Mouse (Mus musculus): Measurements from ENCODE around the gene Tln1. TPM values are rescaled to one million over a fixed set of nuclear protein-coding genes. Genes with fewer than 3 reads are reported as not detected.
A peak's percentile ranks its signal among the peaks of the same experiment; 100 is the strongest.

The Tln1 gene
- polyA plus RNA-seq, 1 experiment from 2014 or later, result 53.2 TPM

GRCm38 (mm10) chr4:43586411-43586810 is 23.9 kb upstream of the Tln1 start:
- Histone ChIP-seq H3K4me2 (replicated peaks) (no peak overlapping the region), H3K36me3 (peaks cover 25% of the 10 kb centered on the region), H3K4me3 (no peak overlapping the region), H3K9me3 (no peaks in the 10 kb centered on the region), H3K9ac (replicated peaks) (no peak overlapping the region), H3K27me3 (no peaks in the 10 kb centered on the region), H3K4me1 (no peaks in the 10 kb centered on the region), H3K27ac (replicated peaks) (no peak overlapping the region)
- peak; percentile 36; the same call in 1 of the 2 replicates for ATAC-seq (replicated peaks)
- WGBS, result 80% methylated on average over 8 of the region's 8 CpGs

GRCm38 (mm10) chr4:43585682-43586081 is 23.2 kb upstream of the Tln1 start:
- WGBS, result 66% methylated on average over 9 of the region's 10 CpGs
- no peaks in the 10 kb centered on the region for H3K27me3 ChIP-seq
- no peak overlapping the region for H3K4me3 ChIP-seq
- ATAC-seq (replicated peaks), result no peak
- peaks cover 30% of the 10 kb centered on the region for H3K36me3 ChIP-seq
- no peak overlapping the region for H3K27ac ChIP-seq (replicated peaks)
- no peaks in the 10 kb centered on the region for H3K9me3 ChIP-seq
- no peak overlapping the region for H3K9ac ChIP-seq (replicated peaks)
- no peak overlapping the region for H3K4me2 ChIP-seq (replicated peaks)
- H3K4me1 ChIP-seq, result no peaks in the 10 kb centered on the region

- Histone ChIP-seq H3K36me3 (peaks cover 30% of the 10 kb centered on the region), H3K27ac (replicated peaks) (no peak within 1 kb of the TSS), H3K9ac (replicated peaks) (no peak within 1 kb of the TSS), H3K9me3 (no peaks in the 10 kb centered on the region), H3K4me3 (no peak within 1 kb of the TSS), H3K27me3 (no peaks in the 10 kb centered on the region), H3K4me2 (replicated peaks) (no peak within 1 kb of the TSS), H3K4me1 (peaks cover 7% of the 10 kb centered on the region)
- ATAC-seq (replicated peaks), result no peak
- WGBS, result 64% methylated on average over 12 of the region's 12 CpGs
Measured at GRCm38 (mm10) chr4:43584444-43585416, 22.2 kb upstream of the Tln1 start, which contains the start of gene Msmp. TSS of gene Msmp (minus strand) at chr4:43584494.

GRCm38 (mm10) chr4:43583421-43583820 is 20.9 kb upstream of the Tln1 start:
- no peaks in the 10 kb centered on the region for H3K9me3 ChIP-seq
- peaks cover 30% of the 10 kb centered on the region for H3K36me3 ChIP-seq
- 85% methylated on average over 7 of the region's 7 CpGs for WGBS
- H3K4me2 ChIP-seq (replicated peaks), result no peak overlapping the region
- no peak overlapping the region for H3K4me3 ChIP-seq
- peaks cover 13% of the 10 kb centered on the region for H3K4me1 ChIP-seq
- no peak for ATAC-seq (replicated peaks)
- H3K27ac ChIP-seq (replicated peaks), result no peak overlapping the region
- H3K27me3 ChIP-seq, result no peaks in the 10 kb centered on the region
- no peak overlapping the region for H3K9ac ChIP-seq (replicated peaks)

- Histone ChIP-seq H3K4me2 (replicated peaks) (no peak overlapping the region), H3K9me3 (no peaks in the 10 kb centered on the region), H3K4me1 (peaks cover 22% of the 10 kb centered on the region), H3K36me3 (peaks cover 30% of the 10 kb centered on the region), H3K27ac (replicated peaks) (no peak overlapping the region), H3K27me3 (no peaks in the 10 kb centered on the region), H3K4me3 (no peak overlapping the region), H3K9ac (replicated peaks) (no peak overlapping the region)
- 95% methylated on average over 5 of the region's 5 CpGs for WGBS
- no peak for ATAC-seq (replicated peaks)
Measured at GRCm38 (mm10) chr4:43582241-43582640, 19.8 kb upstream of the Tln1 start.

GRCm38 (mm10) chr4:43581381-43581780 is 18.9 kb upstream of the Tln1 start:
- H3K36me3 ChIP-seq, result peaks cover 30% of the 10 kb centered on the region
- ATAC-seq (replicated peaks), result no peak
- WGBS, result 93% methylated on average over 12 of the region's 12 CpGs

GRCm38 (mm10) chr4:43580721-43581120 is 18.2 kb upstream of the Tln1 start:
- no peak overlapping the region for H3K4me2 ChIP-seq (replicated peaks)
- ATAC-seq (replicated peaks), result no peak

More at GRCm38 (mm10) chr4:43581381-43581780, 18.9 kb upstream of the Tln1 start:
- Histone ChIP-seq H3K9me3 (no peaks in the 10 kb centered on the region), H3K4me1 (peaks cover 30% of the 10 kb centered on the region), H3K4me3 (no peak overlapping the region), H3K4me2 (replicated peaks) (no peak overlapping the region), H3K9ac (replicated peaks) (no peak overlapping the region), H3K27me3 (no peaks in the 10 kb centered on the region), H3K27ac (replicated peaks) (no peak overlapping the region)

GRCm38 (mm10) chr4:43579731-43580130 is 17.2 kb upstream of the Tln1 start:
- H3K9ac ChIP-seq (replicated peaks), result peak overlapping the region; percentile 96
- H3K36me3 ChIP-seq, result peaks cover 30% of the 10 kb centered on the region
- H3K27me3 ChIP-seq, result no peaks in the 10 kb centered on the region
- H3K4me1 ChIP-seq, result peaks cover 47% of the 10 kb centered on the region
- WGBS, result 86% methylated on average over 6 of the region's 6 CpGs
- no peak overlapping the region for H3K27ac ChIP-seq (replicated peaks)
- no peaks in the 10 kb centered on the region for H3K9me3 ChIP-seq
- H3K4me2 ChIP-seq (replicated peaks), result peak overlapping the region; percentile 96
- no peak for ATAC-seq (replicated peaks)
- peak overlapping the region; percentile 87 for H3K4me3 ChIP-seq

More at GRCm38 (mm10) chr4:43580721-43581120, 18.2 kb upstream of the Tln1 start:
- H3K4me1 ChIP-seq, result peaks cover 37% of the 10 kb centered on the region
- H3K36me3 ChIP-seq, result peaks cover 30% of the 10 kb centered on the region
- 96% methylated on average over 5 of the region's 5 CpGs for WGBS
- no peak overlapping the region for H3K9ac ChIP-seq (replicated peaks)
- H3K27ac ChIP-seq (replicated peaks), result no peak overlapping the region
- no peaks in the 10 kb centered on the region for H3K9me3 ChIP-seq
- no peak overlapping the region for H3K4me3 ChIP-seq
- no peaks in the 10 kb centered on the region for H3K27me3 ChIP-seq

GRCm38 (mm10) chr4:43579256-43579655 is 16.8 kb upstream of the Tln1 start:
- WGBS, result 5% methylated on average over 10 of the region's 10 CpGs
- ATAC-seq (replicated peaks), result no peak; the same call in 1 of the 2 replicates
- Histone ChIP-seq H3K27me3 (no peaks in the 10 kb centered on the region), H3K4me2 (replicated peaks) (peak overlapping the region; percentile 96), H3K4me1 (peaks cover 48% of the 10 kb centered on the region), H3K27ac (replicated peaks) (peak overlapping the region; percentile 56), H3K9me3 (no peaks in the 10 kb centered on the region), H3K36me3 (peaks cover 30% of the 10 kb centered on the region), H3K9ac (replicated peaks) (peak overlapping the region; percentile 96), H3K4me3 (peak overlapping the region; percentile 87)

GRCm38 (mm10) chr4:43578376-43579204 is 16.1 kb upstream of the Tln1 start, which contains the start of the genes Rgp1 and Gba2:
TSS of gene Rgp1 (plus strand) at chr4:43578715.
TSS of gene Gba2 (minus strand) at chr4:43578873.
- under 1% methylated on average over 76 of the region's 76 CpGs for WGBS
- Histone ChIP-seq H3K4me1 (peaks cover 48% of the 10 kb centered on the region), H3K9me3 (no peaks in the 10 kb centered on the region), H3K27me3 (no peaks in the 10 kb centered on the region), H3K4me2 (replicated peaks) (peak within 1 kb of the TSS; percentile 96), H3K9ac (replicated peaks) (peak within 1 kb of the TSS; percentile 96), H3K27ac (replicated peaks) (peak within 1 kb of the TSS; percentile 87), H3K4me3 (peak within 1 kb of the TSS; percentile 87), H3K36me3 (peaks cover 27% of the 10 kb centered on the region)
- peak; percentile 89 for ATAC-seq (replicated peaks)

- no peaks in the 10 kb centered on the region for H3K9me3 ChIP-seq
- H3K4me2 ChIP-seq (replicated peaks), result peak overlapping the region; percentile 96
- H3K4me1 ChIP-seq, result peaks cover 48% of the 10 kb centered on the region
- ATAC-seq (replicated peaks), result no peak
- H3K36me3 ChIP-seq, result peaks cover 18% of the 10 kb centered on the region
- H3K9ac ChIP-seq (replicated peaks), result peak overlapping the region; percentile 96
- no peaks in the 10 kb centered on the region for H3K27me3 ChIP-seq
- H3K4me3 ChIP-seq, result peak overlapping the region; percentile 87
- H3K27ac ChIP-seq (replicated peaks), result no peak overlapping the region
- 57% methylated on average over 8 of the region's 8 CpGs for WGBS
Measured at GRCm38 (mm10) chr4:43577237-43577881, 14.9 kb upstream of the Tln1 start.

All from forebrain, embryonic 15.5 days (tissue).